Mouse (Mus musculus) liver, adult 2 months (tissue): ENCODE measurements around the gene Arl10. TPM values are rescaled to one million over a fixed set of nuclear protein-coding genes. Genes with fewer than 3 reads are reported as not detected.

Experiments
- DNase-seq: peaks from one replicate; pipeline ENCODE4 v3.0.0-alpha.2; 2011; ENCODE audit warnings: low read depth, low spot score; ENCODE audit errors: extremely low read depth
- H3K27ac ChIP-seq: fragments of 200-500 bp; replicated peaks from 2 replicates; pipeline ENCODE4 v1.5.1; 2012; ENCODE audit warnings: low read depth, mild to moderate bottlenecking, control low read depth, inconsistent platforms, low read length; ENCODE audit not compliant: insufficient read depth
- H3K27me3 ChIP-seq: fragments of 200-500 bp; 2 replicates; pipeline ENCODE4 v1.6.1; 2012; ENCODE audit warnings: mild to moderate bottlenecking, moderate library complexity, low read length, inconsistent platforms; ENCODE audit not compliant: control insufficient read depth, insufficient read depth
- H3K36me3 ChIP-seq: fragments of 200-500 bp; 2 replicates; pipeline ENCODE4 v1.6.1; 2012; ENCODE audit warnings: low read length, inconsistent platforms; ENCODE audit not compliant: control insufficient read depth, insufficient read depth
- H3K4me1 ChIP-seq: fragments of 200-500 bp; 2 replicates; pipeline ENCODE4 v1.6.1; 2011; ENCODE audit warnings: low read length; ENCODE audit not compliant: control insufficient read depth, insufficient read depth
- H3K4me3 ChIP-seq: fragments of 200-500 bp; 2 replicates; pipeline ENCODE4 v1.5.1; 2011; ENCODE audit warnings: low read depth, mild to moderate bottlenecking, control low read depth, low read length, moderate library complexity; ENCODE audit not compliant: insufficient read depth
- H3K79me2 ChIP-seq: fragments of 200-500 bp; 2 replicates; pipeline ENCODE4 v1.6.1; 2012; ENCODE audit warnings: inconsistent platforms, mild to moderate bottlenecking, low read length, moderate library complexity; ENCODE audit not compliant: control insufficient read depth, insufficient read depth
- H3K9ac ChIP-seq: fragments of 200-500 bp; 2 replicates; pipeline ENCODE4 v1.6.1; 2012; ENCODE audit warnings: low read depth, mild to moderate bottlenecking, control low read depth, inconsistent platforms, low read length
- CTCF ChIP-seq: fragments of 200-500 bp; IDR thresholded peaks from 2 replicates; pipeline ENCODE4 v1.5.1; 2011; ENCODE audit warnings: low read depth, low read length, control low read depth
- POLR2A ChIP-seq: fragments of 200-500 bp; IDR thresholded peaks from 2 replicates; pipeline ENCODE4 v1.6.1; 2011; ENCODE audit warnings: low read length, control low read depth; ENCODE audit not compliant: insufficient read depth; ENCODE audit errors: extremely low read depth
- WGBS: fragments of 180-500 bp; shearing (Covaris S2); methylation state at CpG from one replicate; pipeline ENCODE4 v1.1.7; 2018; 5-methylcytosine and 5-hydroxymethylcytosine counted together
- polyA plus RNA-seq: library from polyadenylated mRNA; depleted of rRNA; stranded (reverse); fragments of >200 nt; gene quantifications from 2 replicates; pipeline ENCODE4 v1.2.3, GENCODE M21; 2012; rRNA removed
- total RNA-seq: library from RNA; depleted of rRNA; stranded (reverse); fragments of >200 nt; gene quantifications from 2 replicates; pipeline ENCODE4 v1.2.3, GENCODE M21; 2014; rRNA removed

The Arl10 gene
- total and polyA plus RNA-seq, 2 experiments = 4.2 to 5.2 TPM

GRCm38 (mm10) chr13:54616307-54616706, 41.5 kb downstream of the Arl10 start:
- Histone ChIP-seq H3K4me1 (no peaks in the 10 kb centered on the region; the same call in 1 of the 2 replicates), H3K27me3 (no peaks in the 10 kb centered on the region), H3K79me2 (no peaks in the 10 kb centered on the region), H3K9ac (no peak overlapping the region), H3K36me3 (no peaks in the 10 kb centered on the region), H3K4me3 (no peak overlapping the region), H3K27ac (no peak overlapping the region)
- no peak for TF ChIP-seq CTCF
- no peak for TF ChIP-seq POLR2A
- no peak for DNase-seq
- 85% methylated on average over 8 of the region's 8 CpGs for WGBS

GRCm38 (mm10) chr13:54616998-54617397, 42.2 kb downstream of the Arl10 start:
- no peak for DNase-seq
- no peaks in the 10 kb centered on the region; the same call in 1 of the 2 replicates for H3K4me1 ChIP-seq
- no peaks in the 10 kb centered on the region for H3K36me3 ChIP-seq
- H3K79me2 ChIP-seq = peaks cover 4% of the 10 kb centered on the region
- 68% methylated on average over 6 of the region's 6 CpGs for WGBS
- TF ChIP-seq POLR2A (no peak), CTCF (no peak)
- no peak overlapping the region for H3K4me3 ChIP-seq
- H3K9ac ChIP-seq = no peak overlapping the region
- no peak overlapping the region for H3K27ac ChIP-seq
- no peaks in the 10 kb centered on the region for H3K27me3 ChIP-seq

GRCm38 (mm10) chr13:54621155-54621932, 46.5 kb downstream of the Arl10 start, which contains the start of gene Faf2:
Gene Faf2, plus strand, starts transcription at chr13:54621784.
- DNase-seq = peak; percentile 69
- H3K4me3 ChIP-seq = peak within 1 kb of the TSS; percentile 95
- peak within 1 kb of the TSS; percentile 97 for H3K9ac ChIP-seq
- H3K79me2 ChIP-seq = peaks cover 30% of the 10 kb centered on the region
- 14% methylated on average over 44 of the region's 44 CpGs for WGBS
- peaks cover 11% of the 10 kb centered on the region for H3K4me1 ChIP-seq
- peak within 1 kb of the TSS; percentile 88 for H3K27ac ChIP-seq
- H3K27me3 ChIP-seq = no peaks in the 10 kb centered on the region
- no peaks in the 10 kb centered on the region for H3K36me3 ChIP-seq
- TF ChIP-seq POLR2A (peak; percentile 83), CTCF (peak; percentile 88)

- H3K36me3 ChIP-seq = no peaks in the 10 kb centered on the region
- no peak for DNase-seq
- under 1% methylated on average over 25 of the region's 27 CpGs for WGBS
- no peaks in the 10 kb centered on the region for H3K27me3 ChIP-seq
- peak overlapping the region; percentile 88 for H3K27ac ChIP-seq
- peak overlapping the region; percentile 97 for H3K9ac ChIP-seq
- H3K79me2 ChIP-seq = peaks cover 37% of the 10 kb centered on the region
- H3K4me3 ChIP-seq = peak overlapping the region; percentile 95
- H3K4me1 ChIP-seq = peaks cover 13% of the 10 kb centered on the region
- TF ChIP-seq POLR2A = no peak
- TF ChIP-seq CTCF = no peak
Measured at GRCm38 (mm10) chr13:54621960-54622521, 47.2 kb downstream of the Arl10 start.

- Histone ChIP-seq H3K36me3 (peaks cover 4% of the 10 kb centered on the region; the same call in 1 of the 2 replicates), H3K27ac (peak overlapping the region; percentile 84), H3K4me3 (no peak overlapping the region), H3K9ac (no peak overlapping the region; the same call in 1 of the 2 replicates), H3K27me3 (no peaks in the 10 kb centered on the region), H3K4me1 (peaks cover 30% of the 10 kb centered on the region), H3K79me2 (peaks cover 40% of the 10 kb centered on the region)
- WGBS = 26% methylated on average over 4 of the region's 4 CpGs
- peak; percentile 99 for DNase-seq
- TF ChIP-seq POLR2A (no peak), CTCF (no peak)
Measured at GRCm38 (mm10) chr13:54629128-54629527, 54.3 kb downstream of the Arl10 start.

Other genes starting within 250 kb of the Arl10 start
- gene Cplx2, start 203.7 kb upstream of the Arl10 start, total RNA-seq = 0.37 and 0.54 TPM in 2 replicates
- 0.57 and 0.81 TPM in 2 replicates for gene Cplx2, start 203.7 kb upstream of the Arl10 start, polyA plus RNA-seq
- 19.2 and 21.1 TPM in 2 replicates for gene Thoc3, start 106.2 kb upstream of the Arl10 start, total RNA-seq
- 25.3 and 27.7 TPM in 2 replicates for gene Thoc3, start 106.2 kb upstream of the Arl10 start, polyA plus RNA-seq
- gene Simc1, start 71.2 kb upstream of the Arl10 start, total RNA-seq = 2.9 and 5.6 TPM in 2 replicates
- 3.9 and 6.7 TPM in 2 replicates for gene Simc1, start 71.2 kb upstream of the Arl10 start, polyA plus RNA-seq
- gene 4833439L19Rik, start 9.6 kb upstream of the Arl10 start, total RNA-seq = 24.1 and 24.2 TPM in 2 replicates
- gene 4833439L19Rik, start 9.6 kb upstream of the Arl10 start, polyA plus RNA-seq = 52.5 and 54.3 TPM in 2 replicates
- gene Nop16, start 15.1 kb downstream of the Arl10 start, total RNA-seq = 15.0 and 15.8 TPM in 2 replicates
- 9.4 and 11.1 TPM in 2 replicates for gene Nop16, start 15.1 kb downstream of the Arl10 start, polyA plus RNA-seq
- gene Higd2a, start 15.2 kb downstream of the Arl10 start, total RNA-seq = 51.1 and 56.3 TPM in 2 replicates
- gene Higd2a, start 15.2 kb downstream of the Arl10 start, polyA plus RNA-seq = 98.7 and 133 TPM in 2 replicates
- gene Cltb, start 36.3 kb downstream of the Arl10 start, total RNA-seq = 19.0 and 24.8 TPM in 2 replicates
- 45.6 and 51.5 TPM in 2 replicates for gene Cltb, start 36.3 kb downstream of the Arl10 start, polyA plus RNA-seq
- gene Faf2, start 46.8 kb downstream of the Arl10 start, total RNA-seq = 25.1 and 29.9 TPM in 2 replicates
- 22.5 and 28.1 TPM in 2 replicates for gene Faf2, start 46.8 kb downstream of the Arl10 start, polyA plus RNA-seq
- gene Rnf44, start 118.9 kb downstream of the Arl10 start, total RNA-seq = 5.8 and 11.4 TPM in 2 replicates
- 86.1 and 87.9 TPM in 2 replicates for gene Rnf44, start 118.9 kb downstream of the Arl10 start, polyA plus RNA-seq
- under 0.01 and 0.20 TPM in 2 replicates for gene Cdhr2, start 126.4 kb downstream of the Arl10 start, total RNA-seq
- gene Cdhr2, start 126.4 kb downstream of the Arl10 start, polyA plus RNA-seq = 0.15 and 0.18 TPM in 2 replicates
- gene Gprin1, start 174.9 kb downstream of the Arl10 start, total RNA-seq = not detected in 2 replicates
- not detected in 2 replicates for gene Gprin1, start 174.9 kb downstream of the Arl10 start, polyA plus RNA-seq
- gene Sncb, start 191.6 kb downstream of the Arl10 start, total RNA-seq = not detected in 2 replicates
- not detected in 2 replicates for gene Sncb, start 191.6 kb downstream of the Arl10 start, polyA plus RNA-seq
- gene Eif4e1b, start 209.0 kb downstream of the Arl10 start, total RNA-seq = not detected in 2 replicates
- not detected in 2 replicates for gene Eif4e1b, start 209.0 kb downstream of the Arl10 start, polyA plus RNA-seq
- gene Tspan17, start 214.4 kb downstream of the Arl10 start, total RNA-seq = 0.74 and 0.94 TPM in 2 replicates
- 1.4 and 2.4 TPM in 2 replicates for gene Tspan17, start 214.4 kb downstream of the Arl10 start, polyA plus RNA-seq